Mouse (Mus musculus) inflammation-experienced regulatory T-cells, adult 6 months (primary cell): ENCODE measurements at regions not wholly inside any gene's neighbourhood (a gene's known extent, or its start where the extent isn't known, plus 50 kb on each side); places are given as distances from the start of the nearest gene placed in this dataset.

ENCODE experiments used
- ATAC-seq: one replicate; pipeline ENCODE4 v1.8.0; 2017

DNA sequence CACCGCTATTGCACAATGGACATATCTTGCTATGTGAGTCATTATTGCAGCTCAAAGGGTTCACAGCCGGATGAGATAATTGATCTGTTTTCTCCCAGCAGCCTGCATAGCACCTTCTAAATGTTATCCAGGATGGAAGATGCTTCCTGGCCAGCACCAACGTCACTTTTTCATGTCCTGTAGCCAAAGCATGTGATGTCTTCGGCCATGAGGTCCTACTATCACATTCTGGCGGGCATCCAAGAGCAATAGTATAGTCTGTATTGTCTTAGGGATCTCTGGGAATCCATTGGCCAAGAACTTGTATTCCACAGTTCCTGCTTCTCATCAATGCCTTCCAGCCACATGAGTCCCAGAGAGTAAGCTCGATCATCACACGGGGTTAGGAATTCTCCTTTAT, 70.6 kb downstream of the Npy start:
- no peak for ATAC-seq

DNA sequence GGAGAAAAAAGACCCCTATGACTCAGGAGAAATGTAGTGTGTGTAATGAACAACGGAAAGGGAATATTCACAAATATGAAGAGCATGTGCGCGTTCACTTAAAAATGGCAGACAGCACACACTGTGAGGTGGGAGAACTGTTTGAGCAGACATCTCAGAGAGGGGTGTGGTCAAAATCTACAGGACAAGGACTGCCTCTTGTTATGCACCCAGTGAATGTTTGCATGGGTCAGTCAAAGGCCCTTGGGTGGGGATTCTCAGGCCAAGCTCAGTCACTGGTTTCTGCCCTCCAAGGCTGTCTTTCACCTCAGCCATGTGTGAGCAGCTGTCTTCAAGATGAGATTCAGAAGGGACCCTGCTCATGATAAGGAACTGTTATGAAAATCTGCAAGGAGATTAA, 76.6 kb downstream of the Npy start:
- no peak for ATAC-seq

DNA sequence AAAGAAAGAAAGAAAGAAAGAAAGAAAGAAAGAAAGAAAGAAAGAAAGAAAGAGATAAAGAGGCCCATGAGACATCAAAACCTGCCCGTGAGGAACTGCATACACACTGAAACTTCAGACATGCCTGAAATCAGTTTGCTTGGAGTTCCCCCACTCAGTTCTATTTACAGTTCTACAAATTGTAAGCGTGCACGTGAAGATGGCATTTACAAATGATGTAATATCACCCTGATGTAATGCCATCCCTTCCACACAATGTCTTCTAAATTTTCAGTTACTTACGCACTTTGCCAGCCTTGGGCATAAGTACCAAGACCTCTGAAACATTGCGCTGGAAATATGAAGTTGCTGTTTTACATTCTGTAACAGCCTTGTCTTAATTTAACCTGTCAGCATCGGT, 79.0 kb downstream of the Npy start:
- no peak for ATAC-seq

DNA sequence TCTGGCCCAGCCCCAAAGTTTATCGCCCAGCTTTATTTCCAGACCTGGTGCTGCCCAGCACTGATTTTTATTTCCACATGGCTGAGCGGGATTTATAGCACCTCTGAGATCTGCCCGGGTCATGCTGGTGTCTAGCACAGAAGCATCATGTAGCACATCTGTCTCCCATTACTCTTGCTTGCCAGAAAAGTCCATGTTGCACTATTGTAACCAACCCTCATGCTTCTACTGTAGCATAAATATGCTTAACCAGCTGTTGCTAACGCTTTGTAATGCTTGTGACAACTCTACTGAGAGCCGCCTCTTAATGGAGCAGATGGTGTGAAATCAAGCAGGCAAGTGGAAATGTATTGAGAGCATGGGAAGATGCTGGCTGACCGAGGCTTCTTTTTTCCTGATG, 81.5 kb downstream of the Npy start:
- ATAC-seq: no peak

DNA sequence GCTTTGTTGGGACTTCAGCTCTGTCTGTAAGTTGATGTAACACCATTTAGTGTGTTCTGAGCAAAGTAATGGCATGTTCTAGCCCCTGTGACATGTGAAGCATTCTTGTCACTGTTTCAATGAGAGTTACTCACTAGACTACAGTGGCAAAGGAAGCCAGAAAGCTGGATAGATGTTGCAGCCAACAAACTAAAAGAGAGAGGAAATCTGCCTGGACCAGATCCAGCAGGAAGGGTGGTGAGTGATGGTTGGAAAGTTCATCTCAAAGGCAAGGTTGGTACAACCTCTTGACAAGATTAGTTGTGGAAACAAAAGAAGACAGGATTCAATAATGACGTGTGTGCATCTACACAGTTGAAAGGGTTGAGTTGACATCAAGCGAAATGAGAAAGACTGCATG, 83.9 kb downstream of the Npy start:
- ATAC-seq: no peak

DNA sequence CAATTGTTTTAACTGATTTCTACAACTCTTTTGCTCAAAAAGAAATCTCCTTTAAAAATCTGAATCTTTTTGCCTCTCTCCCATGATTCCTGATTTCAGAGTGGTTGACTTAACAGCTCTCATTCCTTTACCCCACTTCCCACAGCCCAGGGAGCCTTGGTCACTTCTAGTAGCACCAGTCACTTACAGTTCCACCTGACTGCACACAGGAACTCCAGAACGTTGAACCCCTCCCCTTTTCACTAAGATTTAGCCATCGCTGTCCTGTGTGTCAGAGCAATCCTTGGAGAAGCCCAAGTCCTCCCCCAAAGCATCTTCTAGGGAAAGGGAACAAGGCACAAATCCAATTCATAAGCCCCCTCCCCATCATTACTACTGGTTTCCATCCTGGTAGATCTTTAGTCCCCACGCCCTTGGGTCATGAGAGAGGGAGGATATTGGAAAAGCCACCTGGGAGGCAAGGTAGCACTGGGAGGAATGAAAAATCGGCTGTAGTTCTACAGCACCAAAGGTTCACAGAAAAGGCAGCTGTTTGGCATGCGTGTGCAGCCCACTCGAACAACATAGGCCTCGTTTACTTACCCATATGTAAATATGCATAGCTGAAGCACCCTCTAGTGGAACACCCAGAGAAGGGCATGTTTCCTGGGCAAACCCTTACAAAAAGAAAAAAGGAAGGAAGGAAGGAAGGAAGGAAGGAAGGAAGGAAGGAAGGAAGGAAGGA, 96.7 kb downstream of the Npy start:
- ATAC-seq: no peak

DNA sequence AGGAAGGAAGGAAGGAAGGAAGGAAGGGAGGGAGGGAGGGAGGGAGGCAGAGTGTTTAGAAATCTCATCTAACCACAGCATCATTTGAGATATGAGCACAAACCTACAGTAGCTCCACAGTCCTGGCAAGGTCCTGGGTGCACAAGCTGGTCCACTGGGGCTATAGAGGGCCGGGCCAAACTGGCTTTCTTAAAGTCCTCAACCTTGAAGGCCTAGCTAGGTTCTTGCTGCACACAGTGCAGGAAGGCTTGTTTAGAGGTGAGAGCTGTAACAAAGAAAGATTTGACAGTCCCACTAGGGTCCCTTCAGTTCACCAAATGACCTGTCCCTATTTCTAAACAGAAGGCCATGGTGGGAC, 97.3 kb downstream of the Npy start:
- no peak for ATAC-seq

DNA sequence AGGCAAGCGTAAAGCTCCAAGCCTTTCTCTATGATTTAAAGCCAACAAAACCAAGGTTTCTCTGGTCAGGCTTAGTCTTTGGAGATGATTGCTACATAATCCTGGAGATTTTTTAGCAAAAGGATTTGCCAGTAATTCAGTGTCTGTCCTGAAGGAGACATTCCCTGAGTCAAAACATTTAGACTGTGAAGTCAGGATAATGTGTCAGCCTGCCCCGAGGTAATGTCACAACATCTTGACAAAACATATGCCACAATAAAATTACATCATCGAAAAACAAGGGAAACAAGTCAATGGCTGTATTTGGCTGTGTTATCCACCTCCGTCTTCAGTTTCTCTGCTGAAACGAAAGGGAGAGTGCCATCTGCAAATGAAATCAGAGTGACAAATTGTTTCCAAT, 101.8 kb downstream of the Npy start:
- ATAC-seq: no peak

DNA sequence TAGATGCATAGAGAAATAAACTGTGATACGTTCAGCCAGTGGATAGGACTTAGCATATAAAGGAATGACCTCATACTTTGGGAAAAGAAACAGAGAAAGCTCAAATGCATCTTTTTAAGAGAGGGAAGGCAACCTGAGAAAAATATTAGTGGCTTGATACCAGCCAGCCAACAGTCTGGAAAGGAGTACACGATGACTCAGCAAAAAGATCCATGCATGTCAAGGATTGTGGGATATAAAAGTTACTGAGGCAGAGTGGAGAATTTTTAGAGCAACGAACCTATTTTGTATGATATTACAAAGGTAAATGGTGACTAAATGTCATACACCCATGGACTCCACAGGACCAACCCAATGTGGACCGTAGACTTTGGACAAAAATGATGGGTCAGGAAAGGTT, 105.6 kb downstream of the Npy start:
- no peak for ATAC-seq

DNA sequence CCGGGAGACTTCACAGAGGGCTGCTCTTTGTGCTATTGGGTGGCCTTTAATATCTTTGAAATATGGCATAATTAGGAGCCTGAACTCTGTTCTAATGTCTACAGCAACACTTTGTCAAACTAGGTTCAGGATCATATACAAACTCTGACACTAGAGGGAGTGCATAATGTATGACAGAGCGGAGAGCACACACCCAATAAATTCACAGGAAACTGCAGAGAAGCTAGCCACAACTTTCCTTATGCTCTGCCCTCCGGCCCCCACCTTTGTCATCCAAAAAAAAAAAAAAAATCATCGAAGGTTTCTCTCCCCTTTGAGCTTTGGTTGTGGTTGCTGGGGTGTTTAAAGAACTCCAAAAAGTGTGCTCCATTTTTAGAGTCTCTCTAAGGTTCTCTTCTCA, 107.6 kb downstream of the Npy start:
- peak; percentile 99 for ATAC-seq

DNA sequence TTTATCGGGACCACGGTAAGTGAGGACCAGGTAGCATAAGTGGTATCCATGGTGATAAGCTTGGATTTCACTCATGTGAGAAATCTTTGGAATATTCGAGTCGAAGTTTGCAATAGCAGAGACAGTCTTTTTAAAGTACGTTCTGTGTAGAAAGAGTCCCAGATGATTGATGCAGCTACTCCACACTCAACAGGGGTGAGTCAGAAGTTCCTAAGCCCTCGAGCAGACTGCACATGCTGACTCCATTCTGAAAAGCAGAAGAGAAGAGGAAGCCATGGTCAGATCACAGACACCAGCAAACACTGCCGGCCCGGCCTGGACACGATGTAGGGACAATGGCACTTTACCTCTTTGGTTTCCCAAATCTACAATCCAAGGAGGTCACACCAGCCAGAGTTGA, 120.6 kb downstream of the Npy start:
- ATAC-seq: no peak

DNA sequence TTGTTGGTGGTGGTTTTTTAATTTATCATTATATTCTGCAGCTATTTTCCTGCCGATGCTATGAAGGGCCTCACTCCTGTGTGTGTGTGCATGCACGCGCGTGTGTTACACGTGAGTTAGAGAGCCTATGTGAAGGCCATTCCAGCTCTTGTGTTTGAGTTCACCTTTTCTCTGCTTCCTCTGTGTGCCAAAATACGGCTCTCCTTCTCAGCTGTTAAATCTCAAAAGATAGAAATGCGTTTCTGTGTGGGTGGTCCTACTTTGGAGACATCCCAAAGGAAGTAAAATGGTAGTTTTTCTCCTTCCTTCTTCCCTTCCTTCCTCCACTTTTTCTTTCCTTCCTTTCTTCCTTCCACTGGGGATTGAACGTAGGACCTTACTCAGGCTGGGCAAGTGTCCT, 136.4 kb downstream of the Npy start:
- no peak for ATAC-seq

DNA sequence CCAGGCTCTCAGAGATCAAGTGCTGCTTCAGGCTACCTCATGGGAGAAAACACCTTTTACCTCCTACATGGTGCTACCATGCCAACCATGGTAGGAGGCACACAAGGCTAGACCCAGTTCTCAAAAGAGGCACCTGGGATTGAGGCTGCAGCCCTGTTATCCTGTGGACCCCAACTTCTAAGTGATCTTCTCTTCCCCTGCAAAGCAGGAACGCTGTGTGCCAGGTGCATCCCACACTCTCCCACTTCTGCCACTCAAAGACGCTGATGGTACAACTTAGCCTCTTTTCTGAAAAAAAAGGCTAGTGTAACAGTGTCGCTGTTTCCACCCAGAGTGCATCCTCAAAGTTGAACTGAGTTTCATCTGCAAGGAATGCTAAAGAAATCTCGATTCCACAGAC, 138.7 kb downstream of the Npy start:
- ATAC-seq: no peak

DNA sequence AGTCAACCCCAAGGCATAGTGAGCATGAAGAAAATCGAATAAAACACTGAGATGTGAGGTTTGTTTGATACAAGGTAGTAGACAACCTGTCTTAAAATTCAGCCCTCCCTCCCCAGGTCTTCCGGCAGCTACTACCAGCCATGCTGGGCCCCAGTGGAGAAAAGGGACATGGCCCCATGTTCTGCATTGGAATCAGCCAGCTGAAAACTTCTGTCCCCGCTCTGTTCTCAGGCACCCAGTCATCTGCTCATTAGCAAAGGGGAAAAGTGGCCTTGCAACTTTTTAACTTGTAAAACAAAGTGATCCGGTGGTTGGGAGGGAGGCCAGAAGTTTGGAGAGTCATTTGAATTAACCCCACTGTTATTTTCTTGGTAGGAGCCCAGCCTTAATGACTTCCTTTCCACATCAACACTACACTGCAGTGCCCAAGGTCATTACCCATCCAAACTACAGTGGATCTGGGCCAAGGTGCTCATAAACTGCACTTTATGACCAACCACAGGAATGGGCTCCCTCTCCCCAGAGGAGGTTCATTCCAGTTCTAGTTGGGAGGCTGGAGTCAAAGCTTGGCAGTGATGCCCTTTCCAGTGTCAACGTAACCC, 143.5 kb downstream of the Npy start:
- ATAC-seq: no peak

DNA sequence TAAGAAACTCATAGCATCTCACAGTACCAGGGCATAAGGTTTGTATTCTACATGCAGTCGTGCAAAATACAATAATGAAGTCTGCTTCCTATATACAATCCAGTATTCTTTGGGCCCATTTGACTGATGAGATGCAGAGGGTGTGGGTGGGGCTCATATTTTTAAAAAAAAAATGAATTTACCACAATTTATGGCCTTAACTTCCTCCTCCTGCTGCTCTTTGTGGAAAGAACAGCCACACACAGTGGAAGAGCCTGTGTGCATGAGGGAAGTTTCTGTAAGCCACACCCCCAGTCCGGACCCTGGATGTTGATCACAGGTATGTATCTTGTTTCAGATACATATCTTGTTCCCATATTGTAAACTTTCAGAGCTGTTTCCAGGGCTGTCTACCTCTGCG, 143.5 kb upstream of the Mpp6 start:
- ATAC-seq: no peak

DNA sequence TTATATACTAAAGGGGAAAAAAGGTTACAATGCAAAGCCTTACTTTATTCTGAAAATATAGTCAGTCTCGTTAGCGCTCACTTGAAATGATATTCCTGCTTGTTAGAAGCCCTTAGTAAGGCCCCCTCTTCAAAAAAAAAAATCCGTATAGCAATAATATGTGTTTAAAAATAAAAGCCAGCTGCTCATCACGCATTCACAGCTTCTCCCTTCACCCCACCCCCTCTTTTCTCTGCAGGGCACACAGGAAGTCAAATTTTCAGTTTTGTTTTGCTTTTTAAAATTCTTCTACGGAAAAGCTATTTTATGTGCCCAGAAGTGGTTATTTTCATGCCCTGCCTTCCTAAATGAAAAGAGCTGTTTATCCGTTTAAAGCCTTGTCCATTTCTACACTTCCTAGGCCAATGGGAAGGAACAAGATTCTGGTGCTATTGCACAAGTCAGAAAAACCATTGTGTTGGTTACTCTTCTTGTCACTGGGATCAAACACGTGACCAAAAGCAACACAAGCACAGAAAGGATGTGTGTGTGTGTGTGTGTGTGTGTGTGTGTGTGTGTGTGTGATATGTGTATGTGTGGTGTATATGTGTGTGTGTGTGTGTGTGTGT, 136.7 kb upstream of the Mpp6 start:
- ATAC-seq: peak; percentile 85

DNA sequence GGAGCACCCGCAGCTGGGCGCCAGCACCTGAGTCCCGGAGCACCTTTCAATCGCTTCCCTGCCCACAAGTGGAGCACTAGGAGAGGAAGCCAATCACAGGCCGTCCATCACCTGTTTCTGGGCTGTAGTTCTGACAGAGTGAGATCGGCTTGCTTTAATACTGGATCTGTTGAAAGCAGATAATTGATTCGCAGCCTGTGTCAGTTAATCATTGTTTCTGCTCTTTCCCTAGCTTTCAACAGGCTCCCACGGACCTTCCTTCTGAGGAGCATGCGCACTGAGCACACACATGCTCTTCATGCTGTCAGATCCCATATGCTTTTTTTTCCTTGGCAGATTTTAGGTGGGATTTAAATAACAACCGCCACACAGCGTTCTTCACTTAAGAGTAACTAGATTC, 132.3 kb upstream of the Mpp6 start:
- no peak for ATAC-seq

DNA sequence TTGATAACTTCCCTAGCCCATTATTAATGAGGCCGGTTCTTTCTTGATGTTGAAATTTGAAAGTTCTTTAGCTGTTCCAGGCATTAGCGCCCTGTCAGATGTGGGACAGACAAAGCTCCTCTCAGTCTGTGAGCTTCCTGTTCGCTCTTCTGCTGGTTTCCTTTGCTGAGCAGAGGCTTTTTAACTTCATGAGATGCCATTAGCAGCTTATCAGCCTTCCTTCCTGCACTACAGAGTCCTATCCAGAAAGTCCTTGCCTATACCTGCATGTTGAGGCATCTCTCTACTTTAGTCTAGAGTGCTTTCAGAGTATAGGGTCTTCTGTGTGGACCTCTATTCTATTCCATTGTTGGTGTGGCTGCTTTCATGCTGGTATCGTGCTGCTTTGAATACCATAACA, 126.3 kb upstream of the Mpp6 start:
- ATAC-seq: peak; percentile 54

DNA sequence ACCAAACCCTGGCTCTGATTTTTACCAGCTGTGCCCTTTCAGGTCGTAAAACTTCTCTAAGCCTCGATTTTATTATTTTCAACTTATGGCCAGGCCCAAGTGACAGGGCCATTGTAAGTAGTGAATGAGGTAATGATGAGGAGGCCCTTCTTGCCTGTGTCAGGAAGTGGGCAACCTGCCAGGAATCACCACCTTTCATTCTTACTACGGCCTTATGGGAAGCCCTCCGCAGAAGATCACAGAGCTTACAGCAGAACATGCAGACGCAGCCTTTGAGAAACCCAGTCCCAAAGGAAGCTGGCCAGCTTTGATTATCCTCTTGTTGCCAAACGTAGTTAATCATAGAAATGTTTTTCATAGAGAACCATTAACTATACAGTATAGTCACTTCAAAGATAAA, 124.9 kb upstream of the Mpp6 start:
- no peak for ATAC-seq

DNA sequence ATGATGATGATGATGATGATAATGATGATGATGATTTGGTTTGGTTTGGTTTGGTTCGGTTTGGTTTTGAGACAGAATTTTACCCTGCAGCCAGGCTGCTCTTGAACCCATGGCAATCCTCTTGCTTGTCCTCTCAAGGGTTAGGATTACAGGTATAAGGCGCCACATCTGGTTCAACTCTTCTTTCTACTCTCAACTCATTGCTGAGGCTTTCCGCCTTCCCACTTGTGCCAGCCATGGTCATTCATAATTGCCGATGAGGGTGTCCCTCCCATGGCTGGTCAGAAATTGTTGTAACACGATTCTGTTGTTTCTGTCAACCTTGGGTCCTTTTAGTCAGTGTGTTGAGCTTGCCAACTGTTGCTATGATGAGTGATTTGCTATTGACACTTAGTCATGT, 122.9 kb upstream of the Mpp6 start:
- ATAC-seq: no peak

DNA sequence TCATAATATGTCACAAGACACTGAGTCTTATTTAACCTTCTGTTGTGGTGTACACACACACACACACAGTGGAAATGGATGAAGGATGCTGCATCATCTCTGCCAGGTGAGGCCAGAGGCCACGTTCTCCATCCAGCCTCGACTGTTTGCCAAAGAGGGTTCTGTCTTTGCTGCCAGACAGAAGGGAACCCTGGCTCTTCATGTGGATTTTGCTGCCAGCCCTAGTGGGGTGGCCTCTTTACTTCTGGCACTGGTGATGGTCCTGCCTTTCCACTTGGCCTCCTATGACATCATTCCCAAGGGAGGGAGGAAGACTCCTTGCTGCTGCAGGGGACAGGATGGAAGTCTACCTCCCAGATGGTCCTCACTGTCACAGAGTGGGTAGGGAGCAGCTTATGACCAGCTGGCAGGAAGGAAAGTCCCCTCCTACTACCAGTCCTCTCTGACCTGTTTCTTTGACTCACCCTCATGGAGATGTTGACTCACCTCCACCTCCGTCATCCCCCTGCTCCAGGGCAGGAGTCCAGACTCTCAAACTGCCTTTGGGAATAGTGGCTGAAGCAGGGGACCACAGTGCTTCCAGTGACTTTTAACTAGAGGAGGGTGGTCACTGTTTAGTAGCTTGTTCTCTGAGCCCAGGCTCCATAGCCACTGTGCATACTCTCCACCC, 122.4 kb upstream of the Mpp6 start:
- no peak for ATAC-seq

DNA sequence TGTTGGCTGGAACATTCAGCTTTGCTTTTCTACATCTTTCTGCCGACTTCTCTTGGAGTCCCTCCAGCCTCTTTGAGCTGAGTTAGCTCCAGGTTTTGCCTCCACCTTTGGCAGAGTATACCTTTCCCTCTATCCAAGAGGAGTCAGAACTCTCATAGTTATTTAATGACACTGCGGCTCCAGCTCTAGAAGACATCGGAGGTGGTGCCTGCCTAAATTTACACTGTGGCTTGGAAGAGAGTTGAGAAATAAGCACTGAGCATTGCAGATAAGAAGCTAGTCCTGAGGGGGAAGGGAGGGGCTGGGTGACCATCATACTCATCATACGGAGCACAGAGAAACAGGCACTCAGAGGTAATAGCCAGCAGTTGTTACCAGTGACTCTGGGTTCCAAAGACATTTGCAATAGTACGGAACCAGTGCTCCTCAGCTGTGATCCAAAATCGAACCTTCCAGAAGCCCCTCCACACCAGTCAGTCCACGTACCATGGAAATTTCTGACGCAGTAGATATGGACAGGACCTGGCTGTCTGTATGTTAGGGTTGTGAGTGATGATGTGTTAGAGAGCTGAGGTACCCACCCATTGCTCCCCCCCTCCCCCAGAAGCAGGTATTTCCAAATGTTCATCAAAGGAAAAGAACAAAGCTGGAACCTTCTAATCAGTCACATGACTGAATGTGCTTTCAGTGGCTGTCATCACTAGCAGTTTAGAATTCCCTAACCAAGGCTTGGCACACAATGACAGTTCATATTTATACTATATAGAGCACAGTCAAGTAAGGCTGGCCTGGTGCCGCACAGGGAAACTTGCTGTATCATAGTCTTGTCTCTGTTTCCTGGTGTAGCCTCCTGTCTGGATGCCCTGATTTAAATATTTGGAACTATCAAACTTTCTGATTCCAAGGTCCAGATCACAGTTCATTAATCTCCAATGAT, 120.2 kb upstream of the Mpp6 start:
- ATAC-seq: no peak

DNA sequence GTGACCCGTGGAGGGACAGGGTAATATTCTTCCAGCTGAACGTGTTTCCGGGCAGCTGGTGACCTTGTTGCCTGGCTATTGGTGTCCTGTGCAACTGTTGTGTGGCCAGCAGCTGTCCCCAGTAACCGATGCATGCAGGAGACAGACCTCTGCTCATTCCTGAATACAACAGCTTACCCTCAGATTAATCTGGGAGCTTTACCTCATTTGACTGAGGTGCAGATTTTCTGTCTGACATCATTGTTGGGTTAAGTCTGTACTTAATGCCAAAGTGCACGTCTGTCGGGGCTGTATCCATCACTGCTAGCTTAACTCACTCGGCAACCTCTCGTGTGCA, 119.6 kb upstream of the Mpp6 start:
- ATAC-seq: no peak
